Mouse (Mus musculus): ENCODE measurements around the gene Prkn. TPM values are rescaled to one million over a fixed set of nuclear protein-coding genes. Genes with fewer than 3 reads are reported as not detected.

The Prkn gene
- polyA plus RNA-seq, 1 experiment from 2014 or later: 2.3 TPM

DNA sequence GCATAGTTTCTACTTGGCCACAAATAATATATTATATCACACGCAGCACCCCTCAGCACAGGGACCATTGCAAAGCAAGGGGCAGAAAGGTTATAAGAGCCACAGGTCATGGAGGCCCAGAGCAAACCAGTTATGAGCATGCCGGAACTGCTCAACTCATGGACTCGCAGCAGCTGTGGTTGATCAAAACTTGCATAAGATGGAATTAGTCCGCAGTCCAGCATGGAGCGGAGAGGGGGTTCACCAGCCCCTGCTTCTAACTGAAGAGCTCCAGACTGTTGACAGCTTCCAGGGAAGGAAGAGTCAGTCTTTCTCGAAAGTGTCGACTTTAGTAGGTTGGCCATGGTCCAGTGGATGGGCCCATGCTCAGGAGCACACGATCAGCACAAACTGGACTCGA lies 1083.8 kb downstream of the Prkn start:
- no peak for DNase-seq (ENCODE audit: low spot score)
- no peak overlapping the region for H3K27ac ChIP-seq (replicated peaks)
- no peak overlapping the region for H3K9ac ChIP-seq (ENCODE audit: low read length)
- no peaks in the 10 kb centered on the region for H3K4me1 ChIP-seq (replicated peaks; ENCODE audit: control insufficient read depth, insufficient read depth)
- no peaks in the 10 kb centered on the region for H3K36me3 ChIP-seq (ENCODE audit: control insufficient read depth, insufficient read depth, low read length)
- TF ChIP-seq EP300 (optimal IDR thresholded peaks at IDR 0.05) (no peak), CTCF (IDR thresholded peaks at IDR 0.05; ENCODE audit: low read depth) (no peak)
- no peaks in the 10 kb centered on the region for H3K9me3 ChIP-seq (ENCODE audit: control insufficient read depth, low read length)
- H3K4me3 ChIP-seq (ENCODE audit: low read depth, low read length): no peak overlapping the region
- H3K27me3 ChIP-seq (ENCODE audit: control insufficient read depth, insufficient read depth, low read length): no peaks in the 10 kb centered on the region
- no peak for ATAC-seq (ENCODE audit: low FRiP score, low TSS enrichment)
- H3K4me2 ChIP-seq (replicated peaks; ENCODE audit: low read depth): no peak overlapping the region
- WGBS: 66% methylated on average over 9 of the region's 9 CpGs

DNA sequence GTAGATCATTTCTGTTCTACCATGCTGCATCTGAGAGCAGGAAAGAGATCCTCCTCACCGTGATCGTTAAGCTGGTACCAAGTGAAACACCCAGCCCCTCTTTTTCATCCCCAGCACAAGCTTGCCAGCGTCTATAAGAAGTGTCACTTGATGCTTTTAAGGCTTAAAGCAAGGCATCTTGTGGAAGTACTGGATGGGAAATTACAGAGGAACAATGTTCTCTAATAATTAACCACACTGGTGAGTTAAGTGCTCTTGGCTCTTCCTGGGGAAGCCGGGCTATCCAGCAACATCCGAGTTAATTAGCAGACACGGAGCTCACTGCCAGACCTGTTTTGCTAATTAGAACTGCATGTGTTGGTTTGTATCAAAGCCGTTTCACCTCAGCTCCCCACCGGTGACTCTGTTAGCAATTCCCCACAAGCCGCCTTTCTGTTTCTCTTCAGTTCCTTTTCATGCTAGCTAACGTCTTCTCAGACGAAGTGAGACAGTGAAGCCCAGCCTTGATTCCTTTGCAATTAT lies 1086.7 kb downstream of the Prkn start:
- 56% methylated on average over 11 of the region's 11 CpGs for WGBS
- DNase-seq (ENCODE audit: low spot score) (no peak), ATAC-seq (ENCODE audit: low FRiP score, low TSS enrichment) (no peak)
- Histone ChIP-seq H3K36me3 (ENCODE audit: control insufficient read depth, insufficient read depth, low read length) (no peaks in the 10 kb centered on the region), H3K9ac (ENCODE audit: low read length) (no peak overlapping the region), H3K27me3 (ENCODE audit: control insufficient read depth, insufficient read depth, low read length) (no peaks in the 10 kb centered on the region), H3K9me3 (ENCODE audit: control insufficient read depth, low read length) (no peaks in the 10 kb centered on the region), H3K4me2 (replicated peaks; ENCODE audit: low read depth) (no peak overlapping the region), H3K27ac (replicated peaks) (no peak overlapping the region), H3K4me1 (replicated peaks; ENCODE audit: control insufficient read depth, insufficient read depth) (no peaks in the 10 kb centered on the region), H3K4me3 (ENCODE audit: low read depth, low read length) (no peak overlapping the region)
- no peak for TF ChIP-seq CTCF (IDR thresholded peaks at IDR 0.05; ENCODE audit: low read depth)

DNA sequence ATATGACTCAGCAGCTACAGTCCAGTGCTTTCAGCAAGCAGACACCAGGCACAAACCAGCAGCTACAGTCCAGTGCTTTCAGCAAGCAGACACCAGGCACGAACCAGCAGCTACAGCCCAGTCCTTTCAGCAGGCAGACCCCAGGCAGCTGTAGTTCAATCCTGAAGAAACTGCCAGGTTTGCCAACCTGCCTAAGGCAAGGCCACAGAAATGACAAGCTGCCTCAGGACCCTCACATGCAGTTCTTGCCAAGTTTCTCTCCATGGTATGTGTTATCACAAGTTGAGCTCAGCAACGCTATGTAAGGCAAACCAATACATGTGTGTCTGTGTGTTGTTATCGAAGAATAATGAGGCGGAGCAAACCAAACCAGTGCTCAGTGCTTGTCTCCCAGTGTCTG lies 1091.5 kb downstream of the Prkn start:
- H3K9me3 ChIP-seq (ENCODE audit: control insufficient read depth, low read length): no peaks in the 10 kb centered on the region
- 89% methylated on average over 4 of the region's 4 CpGs for WGBS
- no peak overlapping the region for H3K4me3 ChIP-seq (ENCODE audit: low read depth, low read length)
- H3K4me2 ChIP-seq (replicated peaks; ENCODE audit: low read depth): no peak overlapping the region
- no peaks in the 10 kb centered on the region for H3K27me3 ChIP-seq (ENCODE audit: control insufficient read depth, insufficient read depth, low read length)
- H3K27ac ChIP-seq (replicated peaks): no peak overlapping the region
- ATAC-seq (ENCODE audit: low FRiP score, low TSS enrichment) (no peak), DNase-seq (ENCODE audit: low spot score) (no peak)
- no peak overlapping the region for H3K9ac ChIP-seq (ENCODE audit: low read length)
- no peaks in the 10 kb centered on the region for H3K36me3 ChIP-seq (ENCODE audit: control insufficient read depth, insufficient read depth, low read length)
- TF ChIP-seq CTCF (IDR thresholded peaks at IDR 0.05; ENCODE audit: low read depth) (no peak), EP300 (optimal IDR thresholded peaks at IDR 0.05) (no peak)
- H3K4me1 ChIP-seq (replicated peaks; ENCODE audit: control insufficient read depth, insufficient read depth): no peaks in the 10 kb centered on the region

DNA sequence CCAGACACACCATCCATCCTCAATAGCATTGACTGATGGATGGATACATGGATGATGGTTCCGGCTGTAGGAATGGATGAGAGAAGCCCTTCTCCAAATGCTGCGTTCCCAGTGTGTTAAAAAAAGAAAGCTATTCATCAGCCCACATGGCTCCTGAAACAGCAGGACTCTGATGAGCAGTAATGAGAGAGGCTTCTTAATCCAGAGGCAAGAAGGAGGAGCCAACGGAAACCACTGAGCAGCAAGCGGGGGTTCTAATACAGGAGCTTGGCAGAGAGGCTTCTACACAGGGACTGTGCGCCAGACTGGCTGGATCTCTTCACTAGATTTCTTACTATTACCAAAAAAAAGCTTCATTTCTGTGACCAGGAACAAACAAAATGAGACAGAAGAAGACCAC lies 1093.6 kb downstream of the Prkn start:
- Histone ChIP-seq H3K36me3 (ENCODE audit: control insufficient read depth, insufficient read depth, low read length) (no peaks in the 10 kb centered on the region), H3K4me1 (replicated peaks; ENCODE audit: control insufficient read depth, insufficient read depth) (no peaks in the 10 kb centered on the region), H3K27ac (replicated peaks) (no peak overlapping the region), H3K27me3 (ENCODE audit: control insufficient read depth, insufficient read depth, low read length) (no peaks in the 10 kb centered on the region), H3K9me3 (ENCODE audit: control insufficient read depth, low read length) (no peaks in the 10 kb centered on the region), H3K4me2 (replicated peaks; ENCODE audit: low read depth) (no peak overlapping the region), H3K4me3 (ENCODE audit: low read depth, low read length) (no peak overlapping the region), H3K9ac (ENCODE audit: low read length) (no peak overlapping the region)
- WGBS: 75% methylated on average over 5 of the region's 5 CpGs
- DNase-seq (ENCODE audit: low spot score) (no peak), ATAC-seq (ENCODE audit: low FRiP score, low TSS enrichment) (no peak)
- no peak for TF ChIP-seq CTCF (IDR thresholded peaks at IDR 0.05; ENCODE audit: low read depth)
- no peak for TF ChIP-seq EP300 (optimal IDR thresholded peaks at IDR 0.05)

DNA sequence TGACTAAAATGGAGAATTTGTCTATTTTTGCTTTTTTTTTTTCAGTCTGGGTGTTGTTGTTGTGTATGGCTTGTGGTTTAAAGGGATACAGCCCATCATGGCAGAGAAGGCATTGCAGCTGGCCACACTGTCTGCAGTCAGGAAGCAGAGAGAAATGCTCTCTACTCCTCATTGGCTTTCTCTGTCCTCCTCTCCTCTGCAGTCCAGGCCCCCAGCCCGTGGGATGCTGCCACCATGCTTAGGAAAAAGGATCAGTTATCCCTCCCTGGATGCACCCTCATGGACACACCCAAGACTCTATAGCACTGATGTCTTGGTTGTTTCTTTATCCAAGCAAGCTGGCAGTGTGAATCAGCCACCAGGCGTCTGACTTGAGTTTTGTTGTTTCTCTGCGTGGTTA lies 1107.3 kb downstream of the Prkn start:
- ATAC-seq (ENCODE audit: low FRiP score, low TSS enrichment): no peak
- 75% methylated on average over 3 of the region's 3 CpGs for WGBS

DNA sequence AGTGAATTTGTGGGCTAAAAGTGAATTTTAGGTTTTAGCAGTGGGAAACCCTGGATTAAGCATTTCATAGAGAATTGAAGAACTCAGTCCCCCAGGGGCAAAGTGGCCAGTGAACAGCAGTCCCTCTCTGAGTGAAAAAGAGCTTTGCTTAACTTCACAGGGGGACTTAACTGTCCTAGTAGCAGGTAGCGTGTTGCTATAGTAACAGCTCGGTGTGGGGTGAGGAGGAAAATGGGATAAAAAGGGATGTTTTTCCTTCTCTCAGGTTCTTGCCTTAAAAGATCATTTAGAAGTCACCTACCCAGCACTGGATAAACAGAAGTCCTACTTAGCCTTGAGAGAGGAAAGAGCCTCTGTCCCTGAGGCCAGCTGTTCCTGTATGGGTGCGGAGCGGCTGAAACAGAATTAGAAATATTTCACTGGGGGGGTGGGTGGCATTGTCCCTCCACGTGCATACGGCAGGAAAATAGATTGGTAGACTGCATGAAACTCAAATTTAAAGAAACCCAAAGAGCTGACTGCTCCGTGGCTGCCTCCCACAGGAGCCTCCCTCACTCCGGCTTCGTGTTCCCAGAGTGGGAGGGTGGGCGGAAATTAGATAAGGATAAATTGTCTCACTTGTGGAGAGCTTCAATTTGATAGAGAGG lies 1109.5 kb downstream of the Prkn start:
- no peak overlapping the region for H3K9ac ChIP-seq (ENCODE audit: low read length)
- no peak overlapping the region for H3K4me3 ChIP-seq (ENCODE audit: low read depth, low read length)
- no peak for DNase-seq (ENCODE audit: low spot score)
- no peak overlapping the region for H3K27ac ChIP-seq (replicated peaks)
- H3K9me3 ChIP-seq (ENCODE audit: control insufficient read depth, low read length): no peaks in the 10 kb centered on the region
- no peaks in the 10 kb centered on the region for H3K4me1 ChIP-seq (replicated peaks; ENCODE audit: control insufficient read depth, insufficient read depth)
- no peaks in the 10 kb centered on the region for H3K36me3 ChIP-seq (ENCODE audit: control insufficient read depth, insufficient read depth, low read length)
- H3K4me2 ChIP-seq (replicated peaks; ENCODE audit: low read depth): no peak overlapping the region
- 53% methylated on average over 10 of the region's 10 CpGs for WGBS
- TF ChIP-seq CTCF (IDR thresholded peaks at IDR 0.05; ENCODE audit: low read depth) (no peak), EP300 (optimal IDR thresholded peaks at IDR 0.05) (no peak)
- ATAC-seq (ENCODE audit: low FRiP score, low TSS enrichment): no peak
- H3K27me3 ChIP-seq (ENCODE audit: control insufficient read depth, insufficient read depth, low read length): no peaks in the 10 kb centered on the region

More for the DNA sequence above, 1107.3 kb downstream of the Prkn start:
- H3K36me3 ChIP-seq (ENCODE audit: control insufficient read depth, insufficient read depth, low read length): no peaks in the 10 kb centered on the region
- DNase-seq (ENCODE audit: low spot score): no peak
- H3K4me3 ChIP-seq (ENCODE audit: low read depth, low read length): no peak overlapping the region
- TF ChIP-seq EP300 (optimal IDR thresholded peaks at IDR 0.05) (no peak), CTCF (IDR thresholded peaks at IDR 0.05; ENCODE audit: low read depth) (no peak)
- no peaks in the 10 kb centered on the region for H3K4me1 ChIP-seq (replicated peaks; ENCODE audit: control insufficient read depth, insufficient read depth)
- H3K9me3 ChIP-seq (ENCODE audit: control insufficient read depth, low read length): no peaks in the 10 kb centered on the region
- no peak overlapping the region for H3K27ac ChIP-seq (replicated peaks)
- H3K4me2 ChIP-seq (replicated peaks; ENCODE audit: low read depth): no peak overlapping the region
- no peak overlapping the region for H3K9ac ChIP-seq (ENCODE audit: low read length)
- H3K27me3 ChIP-seq (ENCODE audit: control insufficient read depth, insufficient read depth, low read length): no peaks in the 10 kb centered on the region
